Mouse (Mus musculus) thymus, postnatal 25 days (tissue): ENCODE data around the gene Adamts12.

ENCODE experiments used
- DNase-seq: peaks from one replicate; pipeline ENCODE4 v3.0.0; 2022

Adamts12 gene

GRCm38 (mm10) chr15:11173884-11174470 is 109.4 kb downstream of the Adamts12 start:
- DNase-seq = no peak

DNA sequence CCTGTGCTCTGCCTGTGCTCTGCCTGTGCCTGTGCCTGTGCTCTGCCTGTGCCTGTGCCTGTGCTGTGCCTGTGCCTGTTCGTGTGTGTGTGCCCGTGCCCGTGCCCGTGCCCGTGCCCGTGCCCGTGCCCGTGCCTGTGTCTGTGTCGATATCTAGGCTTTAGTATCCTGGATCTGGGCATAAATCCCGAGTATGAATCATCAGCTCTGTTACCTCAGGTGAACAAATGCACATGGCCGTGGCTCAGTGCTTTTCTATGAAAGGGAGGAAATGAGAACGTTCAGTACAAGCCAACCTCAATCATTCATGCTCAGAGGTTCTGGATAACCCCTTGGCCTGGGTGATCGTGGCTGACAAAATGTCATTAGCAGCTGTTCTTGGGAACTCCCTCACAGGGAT is 110.3 kb downstream of the Adamts12 start:
- no peak for DNase-seq

- no peak for DNase-seq
Observed at GRCm38 (mm10) chr15:11177448-11177847, 112.9 kb downstream of the Adamts12 start.

GRCm38 (mm10) chr15:11179751-11180169 is 115.2 kb downstream of the Adamts12 start:
- no peak for DNase-seq

DNA sequence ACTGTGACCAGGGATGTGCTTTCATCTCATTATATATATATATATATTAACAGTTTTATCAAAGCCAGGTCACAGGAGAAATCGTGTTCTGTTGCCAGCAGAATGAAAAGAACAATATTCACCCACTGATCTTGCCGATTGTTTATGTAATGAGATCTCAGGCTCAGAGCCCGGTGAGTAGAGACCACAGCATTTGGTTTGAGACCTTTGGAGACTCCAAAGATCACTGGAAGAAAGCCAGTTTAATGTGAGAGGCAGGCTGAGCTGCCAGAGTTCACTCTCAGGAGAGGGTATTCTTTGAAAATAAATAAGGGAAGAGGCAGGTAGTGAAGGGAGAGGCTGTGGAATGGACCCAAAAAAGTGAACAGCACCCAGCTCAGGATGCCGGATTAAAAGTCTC is 122.1 kb downstream of the Adamts12 start:
- no peak for DNase-seq

DNA sequence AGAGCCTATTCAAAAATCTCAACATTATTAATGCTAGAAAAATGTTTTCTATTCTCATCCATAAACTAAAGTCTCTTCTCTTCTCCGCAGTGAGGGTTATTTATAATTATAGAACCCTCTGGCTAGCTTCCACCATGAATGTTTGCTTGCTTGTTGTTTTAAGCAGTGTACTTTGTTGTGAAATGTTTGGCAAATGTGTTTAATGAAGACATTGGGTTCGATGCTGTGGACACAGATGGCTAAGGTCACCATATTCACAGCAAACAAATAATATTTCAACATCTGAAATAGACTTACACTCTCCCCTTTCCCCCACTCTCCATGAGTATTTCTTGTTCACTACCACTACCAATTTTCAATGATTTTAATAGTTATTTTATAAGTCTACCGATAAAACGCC is 125.9 kb downstream of the Adamts12 start:
- no peak for DNase-seq

GRCm38 (mm10) chr15:11192762-11193161 is 128.2 kb downstream of the Adamts12 start:
- DNase-seq = no peak

DNA sequence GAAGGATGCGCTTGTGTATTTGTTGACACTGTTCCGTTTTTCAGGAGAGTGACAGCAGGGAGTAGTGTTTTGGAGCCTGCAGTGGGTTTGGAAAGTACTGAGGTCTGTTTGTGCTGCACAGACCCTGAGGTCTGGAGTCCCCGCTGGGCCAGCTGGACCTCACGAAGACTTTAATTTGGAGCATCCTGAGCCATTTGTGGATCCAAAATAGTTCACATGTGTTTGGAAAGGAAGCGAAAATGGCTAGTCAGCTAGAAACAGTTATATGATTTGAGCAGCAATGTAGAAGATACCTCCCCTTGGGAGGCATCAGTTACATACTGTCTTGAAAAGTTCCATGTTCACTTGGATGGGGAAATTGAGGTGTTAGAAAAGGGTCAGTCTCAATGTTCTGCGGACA is 132.5 kb downstream of the Adamts12 start:
- DNase-seq = no peak

- DNase-seq = no peak
Observed at GRCm38 (mm10) chr15:11198246-11198795, 133.7 kb downstream of the Adamts12 start.

GRCm38 (mm10) chr15:11203084-11203483 is 138.5 kb downstream of the Adamts12 start:
- no peak for DNase-seq

- DNase-seq = no peak
Observed at GRCm38 (mm10) chr15:11204934-11205333, 140.3 kb downstream of the Adamts12 start.

- DNase-seq = no peak
Observed at GRCm38 (mm10) chr15:11210976-11211375, 146.4 kb downstream of the Adamts12 start.

- DNase-seq = no peak
Observed at GRCm38 (mm10) chr15:11233906-11234632, 169.5 kb downstream of the Adamts12 start.

- no peak for DNase-seq
Observed at GRCm38 (mm10) chr15:11240406-11240805, 175.8 kb downstream of the Adamts12 start.

GRCm38 (mm10) chr15:11241288-11241687 is 176.7 kb downstream of the Adamts12 start:
- no peak for DNase-seq

DNA sequence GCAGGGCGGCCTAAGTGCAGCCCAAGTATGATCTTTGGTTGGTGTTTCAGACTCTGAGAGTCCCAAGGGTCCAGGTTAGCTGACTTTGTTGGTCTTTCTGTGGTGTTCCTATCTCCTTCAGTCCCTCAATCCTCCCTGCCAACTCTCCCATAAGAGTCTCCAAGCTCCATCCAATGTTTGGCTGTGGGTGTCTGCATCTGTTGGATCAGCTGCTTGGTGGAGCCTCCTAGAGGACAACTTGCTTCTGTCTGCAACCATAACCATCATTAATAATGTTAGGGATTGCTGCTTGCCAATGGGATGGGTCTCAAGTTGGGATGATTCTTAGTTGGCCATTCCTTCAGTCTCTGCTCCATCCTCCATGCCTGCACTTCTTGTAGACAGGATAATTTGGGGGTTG is 181.8 kb downstream of the Adamts12 start:
- no peak for DNase-seq

- no peak for DNase-seq
Observed at GRCm38 (mm10) chr15:11279273-11280080, 214.9 kb downstream of the Adamts12 start.

DNA sequence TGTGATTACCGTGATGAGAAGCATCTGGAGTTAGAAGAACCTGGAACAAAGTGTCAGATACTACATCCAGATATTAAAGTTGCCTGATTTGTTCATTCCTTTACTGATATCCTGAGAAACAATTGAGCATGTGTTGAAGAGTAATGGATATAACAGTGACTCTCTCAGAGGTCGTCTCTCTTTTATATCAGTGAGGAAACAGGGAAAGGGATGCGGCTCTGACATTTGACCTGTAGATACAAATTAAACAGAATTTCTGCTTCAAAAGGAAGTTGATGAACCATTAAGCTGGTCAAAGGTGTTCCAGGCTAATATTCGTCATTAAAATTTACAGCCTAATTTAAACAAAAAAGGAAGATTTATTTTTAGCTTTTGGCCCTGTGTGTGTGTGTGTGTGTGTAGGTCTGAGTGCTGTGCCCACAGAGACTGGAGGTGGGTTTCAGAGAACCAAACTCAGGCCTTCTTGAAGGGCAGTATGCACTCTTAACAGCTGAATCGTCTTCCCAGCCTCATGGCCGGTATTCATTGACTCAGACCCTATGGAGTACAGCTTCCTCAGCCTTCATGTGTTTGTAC is 216.2 kb downstream of the Adamts12 start:
- DNase-seq = no peak

DNA sequence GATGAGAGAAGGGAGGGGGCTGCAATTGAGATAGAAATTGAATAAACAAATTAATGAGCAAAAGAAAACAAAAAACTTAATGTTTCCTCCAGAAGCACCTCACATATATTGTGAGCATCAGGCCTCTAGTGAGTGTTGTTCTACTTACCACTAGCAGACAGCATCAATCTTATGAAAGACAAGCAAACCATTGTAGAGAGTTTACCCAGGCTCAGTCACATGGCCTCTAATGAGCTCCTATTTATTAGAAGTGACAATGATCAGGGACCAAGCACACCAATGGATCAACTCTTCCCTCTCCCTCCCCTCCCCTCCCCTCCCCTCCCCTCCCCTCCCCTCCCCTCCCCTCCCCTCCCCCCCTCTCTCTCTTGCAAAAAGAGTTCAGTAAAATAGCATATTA is 218.6 kb downstream of the Adamts12 start:
- no peak for DNase-seq

GRCm38 (mm10) chr15:11287780-11288179 is 223.2 kb downstream of the Adamts12 start:
- DNase-seq = no peak

DNA sequence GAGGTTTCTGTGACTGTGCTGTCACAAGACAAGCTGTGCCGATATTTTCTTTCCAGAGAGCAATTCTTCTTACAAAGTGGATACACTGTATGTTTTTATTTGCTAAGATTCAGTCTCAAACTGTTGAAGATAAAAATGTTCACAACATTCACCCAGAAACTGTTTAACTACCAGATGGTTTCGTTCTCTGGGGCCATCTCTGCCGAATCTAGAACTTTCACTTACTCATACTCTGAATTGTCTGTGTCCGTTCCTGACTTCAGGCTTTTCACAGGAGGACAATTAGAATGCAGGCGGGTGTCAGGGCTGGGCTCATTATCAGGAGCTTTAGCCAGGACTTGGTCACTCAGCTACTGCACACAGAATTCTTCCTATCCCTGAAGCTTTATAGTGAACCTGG is 227.7 kb downstream of the Adamts12 start:
- no peak for DNase-seq

GRCm38 (mm10) chr15:11295016-11295415 is 230.4 kb downstream of the Adamts12 start:
- DNase-seq = no peak

GRCm38 (mm10) chr15:11297960-11298359 is 233.4 kb downstream of the Adamts12 start:
- no peak for DNase-seq
